18 mouse cellular contexts compared by ENCODE assay signal in genomic region chr12:100567627-100568026, GRCm38 (mm10).
"Had no signal": no experiment of that assay in that cellular context is flagged by ENCODE, and none has a peak within 500 bp of the region (broad histone marks: within the 10 kb centered on the region; RNA-seq: fewer than 3 reads in every experiment).

No protein-coding gene starts in this region.

- ATAC-seq: intestine, postnatal 0 days; liver, postnatal 0 days; lung, postnatal 0 days had no signal

- H3K9ac ChIP-seq: limb, embryonic 12.5 days; limb, embryonic 15.5 days; liver, embryonic 14.5 days; liver, postnatal 0 days; lung, embryonic 14.5 days had no signal

- H3K4me3 ChIP-seq: limb, embryonic 12.5 days; limb, embryonic 15.5 days had no signal

- H3K27ac ChIP-seq: kidney, postnatal 0 days; limb, embryonic 12.5 days; limb, embryonic 15.5 days; liver, embryonic 14.5 days; macrophage; stomach, postnatal 0 days had no signal

- H3K4me2 ChIP-seq: limb, embryonic 12.5 days; limb, embryonic 15.5 days; liver, embryonic 11.5 days; lung, embryonic 14.5 days had no signal

- H3K27me3 ChIP-seq: limb, embryonic 12.5 days; limb, embryonic 15.5 days had no signal

- DNase-seq: kidney, adult 2 months; kidney, postnatal 25 days; liver, postnatal 0 days; lung, embryonic 14.5 days; midbrain, embryonic 14.5 days; right cerebral cortex, postnatal 4 days; thymus, adult 2 months; thymus, postnatal 14 days; thymus, postnatal 4 days had no signal

- H3K9me3 ChIP-seq: limb, embryonic 12.5 days; limb, embryonic 15.5 days had no signal

- H3K4me1 ChIP-seq: limb, embryonic 12.5 days; limb, embryonic 15.5 days had no signal
